Mouse (Mus musculus) hematopoietic stem cell, adult 5-6 weeks (primary cell): ENCODE results near the gene Pms2. TPM values are rescaled to one million over a fixed set of nuclear protein-coding genes. Genes with fewer than 3 reads are reported as not detected.
A peak's percentile ranks its signal among the peaks of the same experiment; 100 is the strongest.

Experiments used
- ATAC-seq, 2 experiments: fragments of 125-278 bp in 1 of 2; replicated peaks in 1 of 2; 2 replicates each; pipeline ENCODE4 v1.8.0; 2016 to 2017; ENCODE audit warnings: inconsistent platforms in 2 of 2, mild to moderate bottlenecking in 2 of 2, moderate number of reproducible peaks in 2 of 2, low read depth in 1 of 2, moderate TSS enrichment in 1 of 2; ENCODE audit not compliant: low FRiP score in 2 of 2, poor library complexity in 2 of 2, severe bottlenecking in 2 of 2, insufficient read depth in 1 of 2, low TSS enrichment in 1 of 2
- total RNA-seq: library from RNA; stranded (forward); fragments of 172-1452, 232-1000 nt; gene quantifications from 2 replicates; pipeline ENCODE4 v1.2.3, GENCODE M21; 2017

The Pms2 gene
- total RNA-seq, 1 experiment from 2014 or later: 48.9 TPM

GRCm38 (mm10) chr5:143974931-143975630 lies 65.3 kb downstream of the Pms2 start:
- ATAC-seq: peak; percentile 89 to 94

- ATAC-seq: no peak
These were observed 65.8 kb downstream of the Pms2 start for GRCm38 (mm10) chr5:143975631-143975933.

GRCm38 (mm10) chr5:143976232-143976631 lies 66.5 kb downstream of the Pms2 start:
- no peak for ATAC-seq

- ATAC-seq: no peak
These were observed 67.1 kb downstream of the Pms2 start for GRCm38 (mm10) chr5:143976726-143977431.

- no peak for ATAC-seq
These were observed 71.1 kb downstream of the Pms2 start for GRCm38 (mm10) chr5:143980858-143981257.

GRCm38 (mm10) chr5:143982361-143982760 lies 72.6 kb downstream of the Pms2 start:
- ATAC-seq: no peak

Other genes starting within 250 kb of the Pms2 start
- gene Usp42, start 177.7 kb upstream of the Pms2 start, total RNA-seq: 13.1 and 28.9 TPM in 2 replicates
- gene Eif2ak1, start 92.2 kb upstream of the Pms2 start, total RNA-seq: 30.9 and 34.7 TPM in 2 replicates
- gene Ankrd61, start 12.3 kb upstream of the Pms2 start, total RNA-seq: 0.40 TPM in 1 of 2 replicates, not detected in the other
- 67.1 and 100 TPM in 2 replicates for gene Aimp2, start 117 bp upstream of the Pms2 start, total RNA-seq
- gene Gm42421, start 18.2 kb downstream of the Pms2 start, total RNA-seq: not detected in 2 replicates
- gene Rsph10b, start 23.1 kb downstream of the Pms2 start, total RNA-seq: not detected in 2 replicates
- gene Ccz1, start 104.9 kb downstream of the Pms2 start, total RNA-seq: 80.4 and 105 TPM in 2 replicates
- gene Ocm, start 116.7 kb downstream of the Pms2 start, total RNA-seq: not detected in 2 replicates
- gene Lmtk2, start 190.5 kb downstream of the Pms2 start, total RNA-seq: 13.7 and 14.6 TPM in 2 replicates